Mouse (Mus musculus) small intestine, adult 10 weeks (tissue): ENCODE measurements around the gene S100a6. TPM values are rescaled to one million over a fixed set of nuclear protein-coding genes. Genes with fewer than 3 reads are reported as not detected.

Experiments used
- polyA plus RNA-seq: library from polyadenylated mRNA; stranded (reverse); fragments of 350-450 nt; fragmentation: Illumina TruSeq; extraction: RNeasy Lipid Tissue Mini Kit (QIAGEN cat#74804); gene quantifications from one replicate; pipeline ENCODE4 v1.2.3, GENCODE M21; 2014; ENCODE audit warnings: low replicate concordance

S100a6 gene
- polyA plus RNA-seq, result 8.6 TPM

DNA sequence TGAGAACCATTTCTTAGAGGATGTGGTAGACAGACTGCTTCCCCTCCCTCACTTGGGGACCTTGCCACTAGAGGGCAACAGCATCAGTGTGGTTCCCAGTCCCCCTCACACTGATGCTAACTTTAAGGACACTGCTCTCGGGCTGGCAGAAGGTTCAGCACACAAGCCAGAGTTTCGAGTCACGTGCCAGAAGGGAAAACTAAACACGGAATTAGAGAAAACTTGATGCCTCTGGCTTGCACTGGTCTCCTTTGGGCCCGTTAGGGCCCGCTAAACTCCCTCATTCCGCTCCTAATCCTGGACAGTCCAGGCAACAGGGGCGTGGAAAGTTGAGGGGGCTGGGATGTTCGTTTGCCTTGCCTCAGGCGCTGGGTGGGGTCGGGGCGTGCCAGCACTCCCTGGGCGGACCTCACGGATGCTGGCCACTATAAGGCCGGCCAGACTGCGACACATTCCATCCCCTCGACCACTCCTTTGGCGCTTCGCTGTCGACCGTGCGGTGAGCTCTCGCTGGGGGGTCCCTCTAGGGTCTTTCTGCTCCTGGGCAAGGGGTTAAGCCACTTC, at the start of gene S100a6:
TSS of gene S100a6 (plus strand) at position 155 of the 564 bp plus-strand sequence.

GRCm38 (mm10) chr3:90589947-90590346, 22.7 kb upstream of the S100a6 start, which contains the start of gene S100a2:
S100a2 (plus strand) TSS chr3:90590247.

GRCm38 (mm10) chr3:90601486-90602110, 11.1 kb upstream of the S100a6 start, which contains the start of gene Gm42674:
Gm42674 (plus strand) TSS chr3:90601904.

GRCm38 (mm10) chr3:90603623-90604022, 9.1 kb upstream of the S100a6 start, which contains the start of gene S100a4:
S100a4 (plus strand) TSS chr3:90603771.

DNA sequence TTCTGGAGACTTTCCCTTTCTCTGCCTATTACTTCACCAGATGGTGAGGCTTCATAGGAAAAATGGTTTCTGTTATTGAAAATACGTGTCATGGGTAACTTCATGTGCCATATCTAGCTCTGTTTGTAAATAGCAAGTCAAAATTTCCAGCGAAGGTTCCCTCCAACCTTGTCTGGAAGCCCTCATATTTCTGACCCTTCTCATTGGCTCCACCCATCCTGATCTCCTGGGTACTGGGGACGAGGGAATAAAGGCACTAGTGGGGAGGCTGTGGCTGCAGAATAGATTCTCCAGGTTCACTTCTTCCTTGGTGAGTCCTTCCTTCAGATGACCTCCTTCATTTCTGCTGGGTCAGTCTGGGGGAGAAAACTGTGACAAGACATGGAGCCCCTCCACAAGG, 4.5 kb upstream of the S100a6 start, which contains the start of gene S100a5:
TSS of gene S100a5 (plus strand) at position 301 of the 400 bp plus-strand sequence.

GRCm38 (mm10) chr3:90653717-90654116, 41.0 kb downstream of the S100a6 start, which contains the start of gene S100a7a:
S100a7a (plus strand) TSS chr3:90654017.

DNA sequence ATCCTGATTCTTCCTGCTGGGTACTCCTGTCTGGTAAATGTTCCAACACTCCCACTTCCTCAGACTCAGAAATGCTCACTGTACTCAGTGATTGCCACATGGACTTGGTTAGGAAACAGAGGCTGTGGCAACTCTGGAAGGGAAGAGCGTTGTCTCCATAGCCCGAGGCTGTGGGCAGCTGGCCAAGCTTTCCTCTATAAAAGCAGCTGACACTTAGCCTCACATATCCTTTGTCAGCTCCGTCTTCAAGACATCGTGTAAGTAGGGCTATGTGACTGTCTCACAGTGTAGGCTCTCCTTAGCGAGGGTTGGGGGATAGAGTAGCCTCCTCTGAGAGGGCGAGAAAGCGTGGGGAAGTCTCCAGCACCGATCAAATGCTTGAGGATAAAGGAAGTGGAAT, 56.2 kb downstream of the S100a6 start, which contains the start of gene S100a8:
TSS of gene S100a8 (plus strand) at position 133 of the 400 bp plus-strand sequence.

Other genes starting within 250 kb of the S100a6 start
- gene Slc27a3, start 222.9 kb upstream of the S100a6 start, polyA plus RNA-seq, result not detected
- gene Ints3, start 179.3 kb upstream of the S100a6 start, polyA plus RNA-seq, result 8.9 TPM
- gene Npr1, start 147.0 kb upstream of the S100a6 start, polyA plus RNA-seq, result 1.4 TPM
- gene Ilf2, start 136.8 kb upstream of the S100a6 start, polyA plus RNA-seq, result 30.4 TPM
- 32.7 TPM for gene Snapin, start 121.8 kb upstream of the S100a6 start, polyA plus RNA-seq
- gene Chtop, start 103.4 kb upstream of the S100a6 start, polyA plus RNA-seq, result 112 TPM
- 27.6 TPM for gene S100a1, start 98.5 kb upstream of the S100a6 start, polyA plus RNA-seq
- 2.8 TPM for gene S100a13, start 98.4 kb upstream of the S100a6 start, polyA plus RNA-seq
- gene S100a14, start 86.0 kb upstream of the S100a6 start, polyA plus RNA-seq, result not detected
- gene S100a16, start 75.6 kb upstream of the S100a6 start, polyA plus RNA-seq, result 9.7 TPM
- gene S100a3, start 52.3 kb upstream of the S100a6 start, polyA plus RNA-seq, result not detected
- not detected for gene S100a2, start 22.6 kb upstream of the S100a6 start, polyA plus RNA-seq
- not detected for gene Gm42674, start 11.0 kb upstream of the S100a6 start, polyA plus RNA-seq
- not detected for gene S100a4, start 9.1 kb upstream of the S100a6 start, polyA plus RNA-seq
- not detected for gene S100a5, start 4.4 kb upstream of the S100a6 start, polyA plus RNA-seq
- not detected for gene S100a7a, start 41.1 kb downstream of the S100a6 start, polyA plus RNA-seq
- gene S100a8, start 56.1 kb downstream of the S100a6 start, polyA plus RNA-seq, result not detected
- gene S100a9, start 82.8 kb downstream of the S100a6 start, polyA plus RNA-seq, result not detected
- not detected for gene Pglyrp4, start 114.0 kb downstream of the S100a6 start, polyA plus RNA-seq
- gene Gm5849, start 165.0 kb downstream of the S100a6 start, polyA plus RNA-seq, result not detected